Mouse (Mus musculus) olfactory bulb, adult 2 months (tissue): ENCODE measurements around the gene Osbp2.

ENCODE experiments used
- CTCF ChIP-seq: fragments of 200-500 bp; IDR thresholded peaks from 2 replicates; pipeline ENCODE4 v1.5.1; 2012; ENCODE audit warnings: low read depth, mild to moderate bottlenecking, low read length, moderate library complexity; ENCODE audit not compliant: insufficient read depth
- POLR2A ChIP-seq: fragments of 200-500 bp; IDR thresholded peaks from 2 replicates; pipeline ENCODE4 v1.6.1; 2012; ENCODE audit warnings: mild to moderate bottlenecking, low read depth, low read length, moderate library complexity; ENCODE audit not compliant: insufficient read depth

- TF ChIP-seq CTCF (peak; percentile 47; the same call in 1 of the 2 replicates), POLR2A (no peak)
Measured at GRCm38 (mm10) chr11:3834421-3835098, 29.1 kb downstream of the Osbp2 start.
